Mouse (Mus musculus): Measurements from ENCODE around the gene Pacrg. TPM values are rescaled to one million over a fixed set of nuclear protein-coding genes. Genes with fewer than 3 reads are reported as not detected.

The Pacrg gene
- total and polyA plus RNA-seq, 2 experiments from 2014 or later, result 6.2 to 20.7 TPM

GRCm38 (mm10) chr17:10414383-10414782 lies 425.7 kb downstream of the Pacrg start:
- H3K27ac ChIP-seq (ENCODE audit: low read depth, low read length), result no peak overlapping the region
- no peak overlapping the region for H3K4me3 ChIP-seq (ENCODE audit: low read depth, low read length)
- H3K9me3 ChIP-seq (ENCODE audit: low read length), result no peaks in the 10 kb centered on the region
- H3K36me3 ChIP-seq (ENCODE audit: insufficient read depth), result no peaks in the 10 kb centered on the region
- no peak overlapping the region for H3K9ac ChIP-seq
- no peaks in the 10 kb centered on the region for H3K4me1 ChIP-seq (ENCODE audit: insufficient read depth)
- ATAC-seq (no peak), DNase-seq (no peak)
- TF ChIP-seq CTCF (IDR thresholded peaks at IDR 0.05; ENCODE audit: low read depth), result no peak
- no peaks in the 10 kb centered on the region for H3K27me3 ChIP-seq (ENCODE audit: insufficient read depth, low read length)
- no peak overlapping the region for H3K4me2 ChIP-seq (ENCODE audit: low read depth)
- 79% methylated on average over 4 of the region's 4 CpGs for WGBS

GRCm38 (mm10) chr17:10413870-10414269 lies 426.2 kb downstream of the Pacrg start:
- Histone ChIP-seq H3K9ac (no peak overlapping the region), H3K9me3 (ENCODE audit: low read length) (no peaks in the 10 kb centered on the region), H3K36me3 (ENCODE audit: insufficient read depth) (no peaks in the 10 kb centered on the region), H3K4me2 (ENCODE audit: low read depth) (no peak overlapping the region), H3K27me3 (ENCODE audit: insufficient read depth, low read length) (no peaks in the 10 kb centered on the region), H3K27ac (ENCODE audit: low read depth, low read length) (no peak overlapping the region), H3K4me1 (ENCODE audit: insufficient read depth) (no peaks in the 10 kb centered on the region), H3K4me3 (ENCODE audit: low read depth, low read length) (no peak overlapping the region)
- ATAC-seq (no peak), DNase-seq (no peak)
- WGBS, result 71% methylated on average over 9 of the region's 9 CpGs
- TF ChIP-seq CTCF (IDR thresholded peaks at IDR 0.05; ENCODE audit: low read depth), result no peak

- Histone ChIP-seq H3K36me3 (ENCODE audit: insufficient read depth) (no peaks in the 10 kb centered on the region), H3K4me3 (ENCODE audit: low read depth, low read length) (no peak overlapping the region), H3K9ac (no peak overlapping the region), H3K27ac (ENCODE audit: low read depth, low read length) (no peak overlapping the region), H3K4me1 (ENCODE audit: insufficient read depth) (no peaks in the 10 kb centered on the region), H3K4me2 (ENCODE audit: low read depth) (no peak overlapping the region), H3K9me3 (ENCODE audit: low read length) (no peaks in the 10 kb centered on the region), H3K27me3 (ENCODE audit: insufficient read depth, low read length) (no peaks in the 10 kb centered on the region)
- TF ChIP-seq CTCF (IDR thresholded peaks at IDR 0.05; ENCODE audit: low read depth), result no peak
- ATAC-seq (no peak), DNase-seq (no peak)
- 84% methylated on average over 8 of the region's 8 CpGs for WGBS
Observed at GRCm38 (mm10) chr17:10410597-10411476, 429.3 kb downstream of the Pacrg start.

GRCm38 (mm10) chr17:10408681-10409081 lies 431.4 kb downstream of the Pacrg start:
- Histone ChIP-seq H3K4me3 (ENCODE audit: low read depth, low read length) (no peak overlapping the region), H3K27ac (ENCODE audit: low read depth, low read length) (no peak overlapping the region), H3K9ac (no peak overlapping the region), H3K9me3 (ENCODE audit: low read length) (no peaks in the 10 kb centered on the region), H3K27me3 (ENCODE audit: insufficient read depth, low read length) (no peaks in the 10 kb centered on the region), H3K4me1 (ENCODE audit: insufficient read depth) (no peaks in the 10 kb centered on the region), H3K36me3 (ENCODE audit: insufficient read depth) (no peaks in the 10 kb centered on the region), H3K4me2 (ENCODE audit: low read depth) (no peak overlapping the region)
- 36% methylated on average over 4 of the region's 4 CpGs for WGBS
- no peak for TF ChIP-seq CTCF (IDR thresholded peaks at IDR 0.05; ENCODE audit: low read depth)
- DNase-seq, result no peak
- ATAC-seq, result no peak

- ATAC-seq (no peak), DNase-seq (no peak)
- Histone ChIP-seq H3K4me1 (ENCODE audit: insufficient read depth) (no peaks in the 10 kb centered on the region), H3K4me3 (ENCODE audit: low read depth, low read length) (no peak overlapping the region), H3K36me3 (ENCODE audit: insufficient read depth) (no peaks in the 10 kb centered on the region), H3K27ac (ENCODE audit: low read depth, low read length) (no peak overlapping the region), H3K9me3 (ENCODE audit: low read length) (no peaks in the 10 kb centered on the region), H3K4me2 (ENCODE audit: low read depth) (no peak overlapping the region), H3K27me3 (ENCODE audit: insufficient read depth, low read length) (no peaks in the 10 kb centered on the region), H3K9ac (no peak overlapping the region)
- TF ChIP-seq CTCF (IDR thresholded peaks at IDR 0.05; ENCODE audit: low read depth), result no peak
- WGBS, result 65% methylated on average over 7 of the region's 7 CpGs
Observed at GRCm38 (mm10) chr17:10407031-10407722, 432.9 kb downstream of the Pacrg start.

DNA sequence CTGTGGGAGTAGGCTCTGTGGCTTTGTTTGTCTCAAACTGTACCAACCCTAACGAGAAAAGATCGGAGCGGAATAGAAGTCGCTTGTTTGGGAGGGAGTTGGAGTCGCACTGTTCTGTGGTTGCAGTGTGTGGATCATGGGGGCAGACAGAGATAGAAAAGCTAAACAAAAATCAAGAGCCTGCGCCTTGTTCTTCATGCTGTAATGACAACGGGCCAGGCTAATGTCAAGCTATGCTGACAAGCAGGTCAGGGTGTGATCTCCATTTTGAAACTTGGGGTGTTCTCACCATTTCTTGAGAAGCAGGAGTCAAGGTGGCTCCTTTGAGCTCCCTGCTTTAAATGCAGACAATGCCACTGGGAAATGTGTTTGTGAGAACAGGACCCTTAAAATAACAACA lies 433.8 kb downstream of the Pacrg start:
- no peak overlapping the region for H3K4me3 ChIP-seq (ENCODE audit: low read depth, low read length)
- no peak for TF ChIP-seq CTCF (IDR thresholded peaks at IDR 0.05; ENCODE audit: low read depth)
- no peaks in the 10 kb centered on the region for H3K9me3 ChIP-seq (ENCODE audit: low read length)
- WGBS, result 22% methylated on average over 7 of the region's 7 CpGs
- no peaks in the 10 kb centered on the region for H3K36me3 ChIP-seq (ENCODE audit: insufficient read depth)
- H3K9ac ChIP-seq, result no peak overlapping the region
- no peak overlapping the region; the same call in 1 of the 2 replicates for H3K4me2 ChIP-seq (ENCODE audit: low read depth)
- no peaks in the 10 kb centered on the region for H3K4me1 ChIP-seq (ENCODE audit: insufficient read depth)
- H3K27me3 ChIP-seq (ENCODE audit: insufficient read depth, low read length), result no peaks in the 10 kb centered on the region
- H3K27ac ChIP-seq (ENCODE audit: low read depth, low read length), result no peak overlapping the region
- ATAC-seq (no peak), DNase-seq (no peak)

DNA sequence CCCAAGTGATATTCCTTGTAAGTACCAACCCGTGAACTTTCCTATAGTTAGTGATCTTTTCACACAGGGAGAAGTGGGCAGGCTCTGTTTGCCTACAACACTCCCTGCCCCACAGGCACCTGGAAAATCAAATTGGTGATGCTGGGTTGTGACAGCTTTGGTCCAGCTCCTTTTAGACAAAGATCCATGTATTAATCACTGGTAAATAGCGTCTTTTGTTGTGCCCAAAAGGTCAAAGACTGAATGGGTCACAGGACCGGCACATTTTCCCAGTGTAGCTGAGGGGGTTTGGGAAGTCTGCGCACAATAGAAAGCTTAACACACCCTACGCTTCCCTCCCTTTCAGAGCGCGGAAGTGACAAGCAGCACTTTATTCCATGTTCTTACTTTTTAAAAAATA lies 434.2 kb downstream of the Pacrg start:
- Histone ChIP-seq H3K36me3 (ENCODE audit: insufficient read depth) (no peaks in the 10 kb centered on the region), H3K9me3 (ENCODE audit: low read length) (no peaks in the 10 kb centered on the region), H3K4me2 (ENCODE audit: low read depth) (no peak overlapping the region), H3K27ac (ENCODE audit: low read depth, low read length) (no peak overlapping the region), H3K9ac (no peak overlapping the region), H3K4me3 (ENCODE audit: low read depth, low read length) (no peak overlapping the region), H3K27me3 (ENCODE audit: insufficient read depth, low read length) (no peaks in the 10 kb centered on the region), H3K4me1 (ENCODE audit: insufficient read depth) (no peaks in the 10 kb centered on the region)
- DNase-seq (no peak), ATAC-seq (no peak)
- no peak for TF ChIP-seq CTCF (IDR thresholded peaks at IDR 0.05; ENCODE audit: low read depth)
- whole genome bisulfite sequencing, result 30% methylated on average over 7 of the region's 7 CpGs

Measured in forebrain, postnatal 0 days (tissue).